Comparison of ENCODE assay signal across 7 mouse cellular contexts in genomic region chr6:83774781-83775563, GRCm38 (mm10). TPM values are rescaled to one million over a fixed set of nuclear protein-coding genes. Genes with fewer than 3 reads are reported as not detected.
DNase-seq lines count a peak whose midpoint lies in the region; ATAC-seq lines count a peak whose summit lies in the region.

No protein-coding gene starts in this region.

- peaks cover 30% of the 10 kb centered on the region for H3K4me1 ChIP-seq in hindbrain, embryonic 10.5 days (replicated peaks)
- peaks cover 28% of the 10 kb centered on the region for H3K4me1 ChIP-seq in liver, embryonic 15.5 days (replicated peaks)
- H3K4me1 ChIP-seq in stomach, embryonic 15.5 days: peaks cover 17% of the 10 kb centered on the region

- H3K27ac ChIP-seq in hindbrain, embryonic 10.5 days: peak overlapping the region; percentile 94
- peak overlapping the region; percentile 92 for H3K27ac ChIP-seq in liver, embryonic 15.5 days (replicated peaks)
- peak overlapping the region; percentile 93 for H3K27ac ChIP-seq in stomach, embryonic 15.5 days

- no peaks in the 10 kb centered on the region for H3K27me3 ChIP-seq in hindbrain, embryonic 10.5 days (ENCODE audit: insufficient read depth, poor library complexity, severe bottlenecking)
- H3K27me3 ChIP-seq in liver, embryonic 15.5 days: no peaks in the 10 kb centered on the region
- no peaks in the 10 kb centered on the region for H3K27me3 ChIP-seq in stomach, embryonic 15.5 days (replicated peaks)

- H3K9ac ChIP-seq in liver, embryonic 15.5 days: peak overlapping the region; percentile 96
- H3K9ac ChIP-seq in stomach, embryonic 15.5 days: peak overlapping the region; percentile 83

- peak; percentile 42 for DNase-seq in 416B (ENCODE audit: low read depth)
- peak; percentile 17 for DNase-seq in CD4-positive, CD25-positive, alpha-beta regulatory T cell, adult 2 months (ENCODE audit: low read depth, low spot score)
- DNase-seq in embryo, embryonic 9.5 days (ENCODE audit: extremely low spot score): peak; percentile 39
- DNase-seq in hindbrain, embryonic 10.5 days (ENCODE audit: low spot score): no peak
- no peak for DNase-seq in urinary bladder, adult 2 months (ENCODE audit: low spot score)

- H3K4me3 ChIP-seq in hindbrain, embryonic 10.5 days: peak overlapping the region; percentile 95
- peak overlapping the region; percentile 92 for H3K4me3 ChIP-seq in liver, embryonic 15.5 days (replicated peaks)
- peak overlapping the region; percentile 93 for H3K4me3 ChIP-seq in stomach, embryonic 15.5 days (replicated peaks)

- H3K4me2 ChIP-seq in liver, embryonic 15.5 days: peak overlapping the region; percentile 86
- H3K4me2 ChIP-seq in stomach, embryonic 15.5 days: peak overlapping the region; percentile 84

- peak; percentile 38 for ATAC-seq in liver, embryonic 15.5 days (ENCODE audit: insufficient read depth)
- peak; percentile 16; the same call in 1 of the 2 replicates for ATAC-seq in stomach, embryonic 15.5 days (ENCODE audit: insufficient read depth, low FRiP score, low read depth)

- peaks cover 38% of the 10 kb centered on the region for H3K36me3 ChIP-seq in hindbrain, embryonic 10.5 days
- H3K36me3 ChIP-seq in liver, embryonic 15.5 days (replicated peaks): peaks cover 34% of the 10 kb centered on the region
- peaks cover 19% of the 10 kb centered on the region for H3K36me3 ChIP-seq in stomach, embryonic 15.5 days

- WGBS in hindbrain, embryonic 10.5 days: 2% methylated on average over 14 of the region's 14 CpGs
- under 1% methylated on average over 14 of the region's 14 CpGs for WGBS in liver, embryonic 15.5 days (ENCODE audit: insufficient replicate concordance)
- whole genome bisulfite sequencing in stomach, embryonic 15.5 days: 1% methylated on average over 14 of the region's 14 CpGs

- no peaks in the 10 kb centered on the region for H3K9me3 ChIP-seq in hindbrain, embryonic 10.5 days
- no peaks in the 10 kb centered on the region for H3K9me3 ChIP-seq in liver, embryonic 15.5 days (replicated peaks)
- H3K9me3 ChIP-seq in stomach, embryonic 15.5 days: no peaks in the 10 kb centered on the region

RNA-seq across cellular contexts. Expression of gene Tex261, which starts 0.6 kb away (rescaled TPM):
- polyA plus RNA-seq in hindbrain, embryonic 10.5 days (2016; fragmentation: Nextera tagmentation; extraction: Ambion mirVana): 71.1 and 85.6 TPM in 2 replicates
- polyA plus RNA-seq in liver, embryonic 15.5 days (2015; fragmentation: Nextera tagmentation; extraction: Ambion mirVana): 42.3 and 44.0 TPM in 2 replicates
- 84.0 and 86.2 TPM in 2 replicates for polyA plus RNA-seq in stomach, embryonic 15.5 days (2015; fragmentation: Nextera tagmentation; extraction: Ambion mirVana)
- 52.7 and 56.9 TPM in 2 replicates for polyA plus RNA-seq in urinary bladder, adult 2 months (2012; rRNA removed)

RNA-seq across cellular contexts. Expression of gene Ankrd53, which starts 12.5 kb away (rescaled TPM):
- 0.12 TPM in 1 of 2 replicates, not detected in the other for polyA plus RNA-seq in hindbrain, embryonic 10.5 days (2016; fragmentation: Nextera tagmentation; extraction: Ambion mirVana)
- not detected in 2 replicates for polyA plus RNA-seq in liver, embryonic 15.5 days (2015; fragmentation: Nextera tagmentation; extraction: Ambion mirVana)
- polyA plus RNA-seq in stomach, embryonic 15.5 days (2015; fragmentation: Nextera tagmentation; extraction: Ambion mirVana): not detected in 2 replicates
- polyA plus RNA-seq in urinary bladder, adult 2 months (2012; rRNA removed): not detected in 2 replicates

RNA-seq across cellular contexts. Expression of gene Nagk, which starts 19.8 kb away (rescaled TPM):
- polyA plus RNA-seq in hindbrain, embryonic 10.5 days (2016; fragmentation: Nextera tagmentation; extraction: Ambion mirVana): 27.9 and 43.4 TPM in 2 replicates
- 16.6 and 20.1 TPM in 2 replicates for polyA plus RNA-seq in liver, embryonic 15.5 days (2015; fragmentation: Nextera tagmentation; extraction: Ambion mirVana)
- polyA plus RNA-seq in stomach, embryonic 15.5 days (2015; fragmentation: Nextera tagmentation; extraction: Ambion mirVana): 64.3 and 69.0 TPM in 2 replicates
- 40.8 and 50.9 TPM in 2 replicates for polyA plus RNA-seq in urinary bladder, adult 2 months (2012; rRNA removed)

RNA-seq across cellular contexts. Expression of gene Atp6v1b1, which starts 32.2 kb away (rescaled TPM):
- not detected in 2 replicates for polyA plus RNA-seq in hindbrain, embryonic 10.5 days (2016; fragmentation: Nextera tagmentation; extraction: Ambion mirVana)
- polyA plus RNA-seq in liver, embryonic 15.5 days (2015; fragmentation: Nextera tagmentation; extraction: Ambion mirVana): not detected in 2 replicates
- polyA plus RNA-seq in stomach, embryonic 15.5 days (2015; fragmentation: Nextera tagmentation; extraction: Ambion mirVana): 0.08 TPM in 1 of 2 replicates, not detected in the other
- not detected in 2 replicates for polyA plus RNA-seq in urinary bladder, adult 2 months (2012; rRNA removed)

RNA-seq across cellular contexts. Expression of gene Paip2b, which starts 56.6 kb away (rescaled TPM):
- 13.2 and 18.0 TPM in 2 replicates for polyA plus RNA-seq in hindbrain, embryonic 10.5 days (2016; fragmentation: Nextera tagmentation; extraction: Ambion mirVana)
- 3.3 and 3.7 TPM in 2 replicates for polyA plus RNA-seq in liver, embryonic 15.5 days (2015; fragmentation: Nextera tagmentation; extraction: Ambion mirVana)
- 19.8 and 20.3 TPM in 2 replicates for polyA plus RNA-seq in stomach, embryonic 15.5 days (2015; fragmentation: Nextera tagmentation; extraction: Ambion mirVana)
- 22.8 and 23.1 TPM in 2 replicates for polyA plus RNA-seq in urinary bladder, adult 2 months (2012; rRNA removed)

Comparison
In these comparisons a context has a peak if more than half of its experiments do, and no peak if none do; other contexts are left out.
1. DNase-seq: peak in 416B (single experiment), CD4-positive, CD25-positive, alpha-beta regulatory T cell, adult 2 months (single experiment) and embryo, embryonic 9.5 days (single experiment); none in hindbrain, embryonic 10.5 days (single experiment) and urinary bladder, adult 2 months (single experiment).
2. Peak in every context shown above with its lines, with median percentiles within 50 percentile points of each other: H3K27ac ChIP-seq and H3K4me3 ChIP-seq.